Mouse (Mus musculus) hindbrain, embryonic 15.5 days (tissue): ENCODE data around the gene Gstz1. TPM values are rescaled to one million over a fixed set of nuclear protein-coding genes. Genes with fewer than 3 reads are reported as not detected.
"Not testable (repeated sequence)": the region's sequence is repeated elsewhere in the genome, so short reads cannot be mapped to it uniquely, and the experiment has no call there.

Experiments
- ATAC-seq: fragments of 200-750 bp; cut with Nextera tagmentation; 2 replicates; pipeline ENCODE4 v1.8.0; 2017; ENCODE audit warnings: low read depth, moderate number of reproducible peaks, moderate TSS enrichment; ENCODE audit not compliant: low FRiP score
- H3K27ac ChIP-seq: fragments of 300-500 bp; sonication (generic); replicated peaks from 2 replicates; pipeline ENCODE4 v1.5.1; 2015; ENCODE audit warnings: mild to moderate bottlenecking, inconsistent platforms
- H3K27me3 ChIP-seq: fragments of 300-500 bp; sonication (generic); 2 replicates; pipeline ENCODE4 v1.6.1; 2015; ENCODE audit warnings: control low read depth, inconsistent platforms
- H3K36me3 ChIP-seq: fragments of 300-500 bp; sonication (generic); 2 replicates; pipeline ENCODE4 v1.6.1; 2015; ENCODE audit warnings: control low read depth, inconsistent platforms
- H3K4me1 ChIP-seq: fragments of 300-500 bp; sonication (generic); replicated peaks from 2 replicates; pipeline ENCODE4 v1.6.1; 2015; ENCODE audit warnings: control low read depth, inconsistent platforms
- H3K4me2 ChIP-seq: fragments of 300-500 bp; sonication (generic); 2 replicates; pipeline ENCODE4 v1.6.1; 2015; ENCODE audit warnings: moderate library complexity, mild to moderate bottlenecking, inconsistent platforms
- H3K4me3 ChIP-seq: fragments of 300-500 bp; sonication (generic); 2 replicates; pipeline ENCODE4 v1.5.1; 2015; ENCODE audit warnings: mild to moderate bottlenecking, inconsistent platforms
- H3K9ac ChIP-seq: fragments of 300-500 bp; sonication (generic); 2 replicates; pipeline ENCODE4 v1.6.1; 2015; ENCODE audit warnings: inconsistent platforms
- H3K9me3 ChIP-seq: fragments of 300-500 bp; sonication (generic); 2 replicates; pipeline ENCODE4 v1.6.1; 2016; ENCODE audit warnings: control low read depth, inconsistent platforms
- WGBS: fragments of 180-500 bp; shearing (Covaris S2); methylation state at CpG from one replicate; pipeline ENCODE4 v1.1.7; 2015; 5-methylcytosine and 5-hydroxymethylcytosine counted together
- polyA plus RNA-seq: library from polyadenylated mRNA; unstranded; fragments of >200 nt; fragmentation: Nextera tagmentation; extraction: Ambion mirVana; gene quantifications from 2 replicates; pipeline ENCODE4 v1.2.1, GENCODE M21; 2015

The Gstz1 gene
- polyA plus RNA-seq, 1 experiment from 2014 or later: 30.0 TPM

DNA sequence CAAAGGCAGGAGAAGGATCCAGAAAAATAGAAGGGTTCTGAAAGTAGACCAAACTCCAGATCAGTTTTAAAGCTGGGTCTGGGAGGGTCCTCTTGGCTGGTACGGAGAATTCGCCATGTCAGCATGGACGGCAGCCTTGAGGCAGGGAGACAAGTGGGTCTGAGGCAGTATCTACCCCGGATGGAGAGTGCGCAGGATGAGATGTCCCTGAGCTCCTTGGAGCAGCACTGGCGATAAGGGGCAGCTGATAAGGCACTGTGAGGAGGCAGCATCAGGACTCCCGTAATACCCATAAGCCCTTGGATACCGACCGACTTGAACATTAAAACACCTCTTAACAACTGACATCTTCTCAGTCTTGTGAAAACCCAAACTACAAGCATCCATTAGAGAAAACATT is 14.2 kb upstream of the Gstz1 start:
- Histone ChIP-seq H3K36me3 (peaks cover 37% of the 10 kb centered on the region), H3K9ac (no peak overlapping the region), H3K4me3 (no peak overlapping the region), H3K4me2 (no peak overlapping the region), H3K9me3 (no peaks in the 10 kb centered on the region), H3K4me1 (peaks cover 5% of the 10 kb centered on the region; the same call in 1 of the 2 replicates), H3K27ac (no peak overlapping the region), H3K27me3 (no peaks in the 10 kb centered on the region)
- 98% methylated on average over 9 of the region's 9 CpGs for WGBS
- ATAC-seq: no peak

GRCm38 (mm10) chr12:87137439-87138341 is 9.3 kb upstream of the Gstz1 start:
- H3K27me3 ChIP-seq: no peaks in the 10 kb centered on the region
- peaks cover 21% of the 10 kb centered on the region for H3K36me3 ChIP-seq
- peaks cover 11% of the 10 kb centered on the region; the same call in 1 of the 2 replicates for H3K4me1 ChIP-seq
- no peak overlapping the region for H3K4me3 ChIP-seq
- H3K4me2 ChIP-seq: no peak overlapping the region
- no peak overlapping the region for H3K9ac ChIP-seq
- peak; percentile 63; the same call in 1 of the 2 replicates for ATAC-seq
- peak overlapping the region; percentile 6; the same call in 1 of the 2 replicates for H3K27ac ChIP-seq
- no peaks in the 10 kb centered on the region for H3K9me3 ChIP-seq
- 53% methylated on average over 15 of the region's 15 CpGs for WGBS

DNA sequence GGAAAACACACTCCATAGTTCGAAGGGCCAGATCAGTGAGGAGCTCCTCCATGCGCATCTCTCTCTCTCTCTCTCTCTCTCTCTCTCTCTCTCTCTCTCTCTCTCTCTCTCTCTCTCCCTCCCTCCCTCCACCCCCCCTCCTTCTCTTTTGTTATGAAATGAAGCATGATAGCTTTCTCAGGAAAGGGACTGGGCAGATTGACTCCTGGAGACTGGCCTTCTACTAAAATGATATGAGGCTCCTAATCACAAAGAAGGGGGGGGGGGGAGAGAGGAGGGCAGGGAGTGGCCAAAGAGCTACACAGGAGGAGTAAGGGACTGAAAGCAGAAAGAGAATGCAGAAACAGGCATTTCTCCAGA is 8.6 kb upstream of the Gstz1 start:
- H3K27me3 ChIP-seq: no peaks in the 10 kb centered on the region
- H3K4me3 ChIP-seq: no peak overlapping the region
- H3K9me3 ChIP-seq: no peaks in the 10 kb centered on the region
- peak overlapping the region; percentile 6; the same call in 1 of the 2 replicates for H3K27ac ChIP-seq
- peak; percentile 38; the same call in 1 of the 2 replicates for ATAC-seq
- H3K4me2 ChIP-seq: no peak overlapping the region
- H3K36me3 ChIP-seq: peaks cover 16% of the 10 kb centered on the region; the same call in 1 of the 2 replicates
- no peak overlapping the region for H3K9ac ChIP-seq
- peaks cover 11% of the 10 kb centered on the region; the same call in 1 of the 2 replicates for H3K4me1 ChIP-seq
- WGBS: 27% methylated on average over 2 of the region's 2 CpGs

GRCm38 (mm10) chr12:87138768-87139167 is 8.2 kb upstream of the Gstz1 start:
- Histone ChIP-seq H3K9me3 (no peaks in the 10 kb centered on the region), H3K27ac (0 out of 2 replicates have a peak overlapping the region, but pooled peaks have one; percentile 29), H3K36me3 (peaks cover 13% of the 10 kb centered on the region; the same call in 1 of the 2 replicates), H3K4me2 (no peak overlapping the region), H3K27me3 (no peaks in the 10 kb centered on the region), H3K4me1 (peaks cover 11% of the 10 kb centered on the region; the same call in 1 of the 2 replicates), H3K4me3 (no peak overlapping the region), H3K9ac (no peak overlapping the region)
- ATAC-seq: no peak
- WGBS: 45% methylated on average over 2 of the region's 2 CpGs

DNA sequence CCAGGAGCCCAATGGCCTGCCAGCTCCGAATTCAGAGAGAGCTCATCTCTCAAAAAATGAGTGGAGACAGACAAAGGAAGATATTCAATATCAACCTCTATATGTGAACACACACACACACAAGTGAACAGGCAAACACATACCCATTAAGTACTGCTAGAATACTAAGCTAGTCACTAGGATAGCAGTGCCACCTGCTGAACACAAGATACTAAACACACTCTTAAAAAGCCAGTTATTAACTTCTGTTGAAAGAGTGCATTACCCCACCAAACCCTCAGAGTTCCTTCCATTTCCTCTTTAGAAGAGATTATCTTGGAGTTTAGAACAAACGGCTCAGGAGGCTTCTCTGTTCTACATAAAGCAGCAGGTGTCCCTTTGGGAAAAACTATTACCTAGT is 4.8 kb upstream of the Gstz1 start:
- H3K9ac ChIP-seq: no peak overlapping the region
- ATAC-seq: no peak
- no peaks in the 10 kb centered on the region for H3K9me3 ChIP-seq
- H3K27me3 ChIP-seq: no peaks in the 10 kb centered on the region
- H3K4me3 ChIP-seq: no peak overlapping the region
- H3K4me1 ChIP-seq: peaks cover 24% of the 10 kb centered on the region
- 76% methylated on average over 2 of the region's 2 CpGs for WGBS
- H3K36me3 ChIP-seq: peaks cover 3% of the 10 kb centered on the region; the same call in 1 of the 2 replicates
- H3K4me2 ChIP-seq: no peak overlapping the region
- H3K27ac ChIP-seq: no peak overlapping the region

DNA sequence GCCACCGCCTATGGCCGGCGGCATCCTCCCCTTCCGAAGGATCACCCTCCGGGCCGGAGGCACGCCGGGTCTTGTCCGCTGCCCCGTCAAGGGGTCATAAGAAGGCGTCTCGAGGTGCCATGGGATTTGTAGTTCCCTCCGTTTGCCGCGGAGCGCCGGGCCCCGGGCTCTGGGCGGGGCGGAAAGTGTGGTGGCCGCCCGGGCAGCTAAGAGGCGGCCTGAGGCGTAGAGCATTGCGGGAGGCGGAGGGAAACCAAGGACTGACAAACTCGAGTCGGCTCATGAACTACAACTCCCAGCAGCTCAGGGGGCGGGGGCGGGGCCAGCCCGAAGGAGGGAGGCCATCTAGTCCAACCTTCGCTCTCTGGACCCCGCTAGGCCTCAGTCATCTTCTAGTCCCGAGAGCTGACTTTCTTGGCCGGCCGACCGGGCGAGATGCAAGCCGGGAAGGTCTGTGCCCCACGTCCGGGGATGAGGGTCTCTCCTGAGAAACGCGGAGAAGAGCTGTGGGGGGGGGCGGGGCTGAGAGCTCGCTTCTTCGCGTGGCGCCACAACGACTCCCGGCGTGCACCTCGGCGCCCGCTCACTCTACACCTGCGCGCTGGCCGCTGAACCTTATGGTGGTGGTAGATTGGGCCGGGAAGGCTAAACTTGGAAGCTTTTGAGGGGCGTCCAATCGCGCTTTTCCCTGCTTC is 577 bp downstream of the Gstz1 start, which contains the start of gene Pomt2:
TSS of gene Pomt2 (minus strand) at position 574 of the 695 bp plus-strand sequence.
- no peaks in the 10 kb centered on the region for H3K36me3 ChIP-seq
- H3K4me2 ChIP-seq: peak within 1 kb of the TSS; percentile 71
- ATAC-seq: peak; percentile 97
- H3K4me1 ChIP-seq: peaks cover 21% of the 10 kb centered on the region
- H3K27ac ChIP-seq: peak within 1 kb of the TSS; percentile 99
- H3K27me3 ChIP-seq: no peaks in the 10 kb centered on the region
- H3K9me3 ChIP-seq: no peaks in the 10 kb centered on the region
- H3K9ac ChIP-seq: peak within 1 kb of the TSS; percentile 82
- under 1% methylated on average over 59 of the region's 61 CpGs for WGBS
- peak within 1 kb of the TSS; percentile 80 for H3K4me3 ChIP-seq

- no peaks in the 10 kb centered on the region for H3K36me3 ChIP-seq
- no peak for ATAC-seq
- 17% methylated on average over 15 of the region's 15 CpGs for whole genome bisulfite sequencing
- H3K27me3 ChIP-seq: no peaks in the 10 kb centered on the region
- peak overlapping the region; percentile 71 for H3K4me2 ChIP-seq
- peak overlapping the region; percentile 80 for H3K4me3 ChIP-seq
- peak overlapping the region; percentile 82 for H3K9ac ChIP-seq
- H3K9me3 ChIP-seq: no peaks in the 10 kb centered on the region
- H3K4me1 ChIP-seq: peaks cover 21% of the 10 kb centered on the region
- peak overlapping the region; percentile 99 for H3K27ac ChIP-seq
Measured at GRCm38 (mm10) chr12:87148136-87148535, 1.2 kb downstream of the Gstz1 start.

GRCm38 (mm10) chr12:87149471-87149870 is 2.5 kb downstream of the Gstz1 start:
- no peak for ATAC-seq
- 98% methylated on average over 5 of the region's 5 CpGs for WGBS

DNA sequence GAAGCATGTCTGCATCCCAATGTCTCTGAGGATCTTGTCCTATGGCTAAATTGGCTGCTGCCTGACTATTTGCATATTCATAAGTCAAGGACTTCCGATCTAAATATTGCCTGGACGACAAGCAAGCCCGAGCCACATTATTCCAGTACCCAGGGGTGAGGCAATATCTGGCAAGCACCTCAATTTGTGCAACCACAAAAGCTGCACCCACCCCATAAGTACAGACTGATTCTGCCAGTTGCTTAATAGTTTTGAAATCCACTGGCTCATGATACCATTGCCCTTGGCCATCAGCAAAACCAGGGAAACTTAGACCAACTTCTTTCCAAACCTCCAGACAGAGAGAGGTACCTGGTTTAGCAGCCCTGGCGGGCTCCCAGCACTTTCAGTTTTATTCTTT is 7.5 kb downstream of the Gstz1 start:
- not testable (repeated sequence) for H3K9me3 ChIP-seq, H3K27me3 ChIP-seq, ATAC-seq, H3K9ac ChIP-seq, H3K4me2 ChIP-seq, H3K27ac ChIP-seq, H3K36me3 ChIP-seq, H3K4me3 ChIP-seq, H3K4me1 ChIP-seq
- 78% methylated on average over 4 of the region's 4 CpGs for WGBS

More at GRCm38 (mm10) chr12:87149471-87149870, 2.5 kb downstream of the Gstz1 start:
- no peak overlapping the region for H3K27ac ChIP-seq
- no peaks in the 10 kb centered on the region for H3K36me3 ChIP-seq
- no peak overlapping the region for H3K4me2 ChIP-seq
- H3K4me1 ChIP-seq: peaks cover 21% of the 10 kb centered on the region
- H3K9me3 ChIP-seq: no peaks in the 10 kb centered on the region
- no peak overlapping the region for H3K9ac ChIP-seq
- no peak overlapping the region for H3K4me3 ChIP-seq
- no peaks in the 10 kb centered on the region for H3K27me3 ChIP-seq

DNA sequence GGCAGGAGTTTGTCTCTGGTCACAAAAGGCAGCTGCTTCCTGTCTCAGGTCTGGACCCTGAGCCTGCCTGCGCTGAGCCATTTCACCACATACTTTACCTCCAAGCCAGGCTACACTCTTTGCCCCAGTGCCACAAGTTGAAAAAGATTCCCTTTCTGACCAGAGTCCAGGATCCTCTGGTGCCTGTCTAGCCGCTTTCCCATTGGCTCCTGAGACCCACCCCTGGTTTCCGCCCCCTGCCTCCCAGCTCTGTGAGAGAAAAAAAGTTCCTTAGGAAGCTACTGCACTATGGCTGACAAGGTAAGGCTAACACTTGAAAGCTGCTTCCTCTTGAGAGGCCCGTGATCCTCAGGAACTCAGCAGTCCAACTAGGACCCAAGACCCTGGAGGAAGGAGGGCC is 10.4 kb downstream of the Gstz1 start:
- no peaks in the 10 kb centered on the region for H3K9me3 ChIP-seq
- H3K27me3 ChIP-seq: no peaks in the 10 kb centered on the region
- H3K4me3 ChIP-seq: no peak overlapping the region
- 66% methylated on average over 4 of the region's 4 CpGs for WGBS
- H3K4me2 ChIP-seq: no peak overlapping the region
- H3K27ac ChIP-seq: no peak overlapping the region
- H3K9ac ChIP-seq: no peak overlapping the region
- ATAC-seq: no peak
- H3K36me3 ChIP-seq: no peaks in the 10 kb centered on the region; the same call in 1 of the 2 replicates
- no peaks in the 10 kb centered on the region for H3K4me1 ChIP-seq

- no peak for ATAC-seq
- H3K27ac ChIP-seq: no peak overlapping the region
- H3K36me3 ChIP-seq: no peaks in the 10 kb centered on the region; the same call in 1 of the 2 replicates
- H3K9ac ChIP-seq: no peak overlapping the region
- H3K4me2 ChIP-seq: no peak overlapping the region
- 76% methylated on average over 7 of the region's 7 CpGs for whole genome bisulfite sequencing
- H3K27me3 ChIP-seq: no peaks in the 10 kb centered on the region
- no peak overlapping the region for H3K4me3 ChIP-seq
- H3K9me3 ChIP-seq: no peaks in the 10 kb centered on the region
- no peaks in the 10 kb centered on the region for H3K4me1 ChIP-seq
Measured at GRCm38 (mm10) chr12:87158099-87158498, 11.1 kb downstream of the Gstz1 start.

DNA sequence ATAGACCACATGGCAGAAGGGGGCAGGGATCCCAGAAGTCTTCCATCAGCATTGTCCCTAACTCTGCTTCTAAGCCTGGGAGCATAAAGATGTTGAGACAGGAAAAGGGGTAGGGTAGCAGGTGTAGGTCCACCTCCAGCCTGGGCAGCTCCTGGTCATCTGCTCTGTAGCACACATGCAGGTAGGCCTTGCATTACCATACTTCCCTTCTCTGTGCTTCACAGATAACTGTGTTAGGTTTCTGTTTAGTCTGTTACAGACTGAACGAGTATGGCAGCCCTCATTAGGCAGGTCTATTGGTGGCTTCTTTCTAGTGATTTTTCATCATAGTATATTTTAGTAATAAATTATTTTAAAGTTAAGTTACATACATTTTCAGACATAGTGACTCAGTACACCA is 13.3 kb downstream of the Gstz1 start:
- no peak for ATAC-seq
- no peaks in the 10 kb centered on the region for H3K27me3 ChIP-seq
- no peak overlapping the region for H3K9ac ChIP-seq
- WGBS: 84% methylated on average over 1 of the region's 1 CpGs
- no peak overlapping the region for H3K4me3 ChIP-seq
- no peak overlapping the region for H3K4me2 ChIP-seq
- peaks cover 4% of the 10 kb centered on the region; the same call in 1 of the 2 replicates for H3K36me3 ChIP-seq
- H3K27ac ChIP-seq: no peak overlapping the region
- H3K9me3 ChIP-seq: no peaks in the 10 kb centered on the region
- no peaks in the 10 kb centered on the region for H3K4me1 ChIP-seq
